Mouse (Mus musculus) adrenal gland, adult 18-20 months (tissue): ENCODE measurements around the gene Smg6. TPM values are rescaled to one million over a fixed set of nuclear protein-coding genes. Genes with fewer than 3 reads are reported as not detected.
A peak's percentile ranks its signal among the peaks of the same experiment; 100 is the strongest.

ENCODE experiments used
- DNase-seq, 2 experiments: peaks; one replicate each; pipeline ENCODE4 v3.0.0; 2021 to 2022; ENCODE audit warnings: low spot score in 2 of 2
- total RNA-seq, 2 experiments: library from RNA; stranded (reverse); gene quantifications; 1 replicate in 1 of 2; 2 replicates in 1 of 2; pipeline ENCODE4 v1.2.3; 2021

Smg6 gene
- total RNA-seq, 2 experiments from 2014 or later, result 17.9 to 21.4 TPM

DNA sequence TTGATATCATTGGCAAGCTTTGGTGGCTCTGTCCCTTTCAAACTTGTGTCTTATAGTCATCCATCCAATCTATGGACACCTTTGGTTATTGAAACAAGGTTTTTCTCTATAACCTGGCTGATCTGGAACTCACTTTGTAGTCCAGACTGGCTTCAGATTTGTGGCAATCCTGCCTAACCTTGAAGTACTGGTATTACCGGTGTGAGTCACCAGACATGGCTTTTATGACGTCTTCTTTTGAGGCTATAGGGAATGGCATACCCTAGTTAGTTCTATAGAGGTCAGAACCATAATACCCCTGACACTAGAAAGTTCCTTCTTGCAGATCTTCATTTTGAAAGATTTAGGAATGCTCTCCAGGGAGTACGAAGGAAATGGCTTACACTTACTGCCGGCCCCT, 120.2 kb downstream of the Smg6 start:
- DNase-seq, result no peak

DNA sequence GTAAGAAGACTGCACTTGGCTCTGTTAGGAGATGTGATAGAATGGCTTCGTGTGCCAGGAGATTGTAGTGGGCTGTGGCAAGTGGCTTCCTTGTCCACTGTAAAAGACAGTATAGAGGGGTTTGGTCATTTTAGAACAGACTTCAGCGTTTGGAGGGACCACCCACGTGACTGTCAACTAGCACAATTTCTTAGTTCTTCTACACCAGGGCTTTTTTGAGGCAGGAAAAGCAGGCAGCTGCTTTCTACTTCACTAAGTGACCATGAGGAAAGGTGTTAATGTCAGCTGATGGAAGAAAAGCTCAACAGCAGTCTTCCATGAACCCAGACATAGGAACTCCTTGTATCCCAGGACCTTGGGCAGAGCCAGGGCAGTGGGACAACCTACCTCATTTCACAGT, 121.0 kb downstream of the Smg6 start:
- DNase-seq, result no peak

DNA sequence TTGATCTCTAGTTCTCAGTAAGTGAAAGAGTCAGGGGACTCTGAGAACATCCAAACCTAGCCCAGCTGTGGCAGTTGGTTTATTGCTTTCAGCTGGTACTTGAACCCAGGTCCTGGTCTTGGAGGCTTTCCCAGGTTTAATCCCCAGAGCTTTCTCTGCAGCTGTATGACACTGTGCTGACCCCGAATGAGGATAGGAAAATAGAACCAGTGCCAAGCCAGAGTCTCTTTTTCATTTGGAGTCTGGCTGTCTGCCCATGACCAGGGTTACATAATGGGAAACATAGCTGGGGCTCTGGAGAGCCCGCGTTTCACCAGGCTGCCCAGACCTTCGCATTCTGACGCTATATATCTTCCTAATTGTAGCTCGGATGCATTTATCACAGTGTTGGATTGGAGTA, 121.4 kb downstream of the Smg6 start:
- DNase-seq, result peak; percentile 76 to 77

- no peak for DNase-seq
Observed at GRCm38 (mm10) chr11:75047736-75048407, 122.2 kb downstream of the Smg6 start.

DNA sequence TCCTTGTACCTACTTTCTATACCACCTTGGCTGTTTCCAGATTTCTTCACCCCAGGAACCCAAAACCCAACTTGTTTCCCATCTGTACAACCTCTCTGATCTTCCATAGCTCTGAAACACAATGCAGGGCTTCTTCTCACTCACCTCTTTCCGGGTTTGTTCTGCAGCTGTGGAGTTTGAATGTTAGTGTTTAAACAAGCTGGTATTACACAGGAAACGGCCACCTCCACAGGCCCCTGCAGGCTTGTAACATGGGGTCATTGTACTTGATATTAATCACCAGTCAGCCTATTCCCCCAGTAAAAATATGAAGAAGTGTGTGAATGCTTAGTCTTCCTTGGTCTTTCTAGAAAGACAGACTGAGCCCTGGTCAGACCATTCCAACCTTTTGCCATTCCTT, 123.5 kb downstream of the Smg6 start:
- no peak for DNase-seq

DNA sequence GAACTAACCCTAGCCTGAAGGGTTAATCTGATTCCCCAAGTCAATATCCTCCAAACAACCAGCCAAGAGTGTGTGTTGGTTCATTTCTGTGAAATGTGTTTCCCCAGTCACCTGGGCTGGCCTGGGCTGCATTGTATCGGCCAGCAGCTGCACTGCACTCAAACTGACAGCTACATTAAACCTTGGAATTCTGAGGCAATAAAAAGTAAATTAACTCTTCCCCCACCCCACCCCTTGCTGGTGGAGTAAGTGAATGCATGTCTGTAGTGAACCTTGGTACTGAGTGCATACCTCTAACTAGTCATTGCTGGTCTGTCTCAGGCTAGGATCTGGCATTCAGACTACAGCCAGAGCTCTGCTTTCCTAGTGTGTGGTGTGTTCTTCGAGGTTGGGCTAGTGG, 124.2 kb downstream of the Smg6 start:
- DNase-seq, result no peak

DNA sequence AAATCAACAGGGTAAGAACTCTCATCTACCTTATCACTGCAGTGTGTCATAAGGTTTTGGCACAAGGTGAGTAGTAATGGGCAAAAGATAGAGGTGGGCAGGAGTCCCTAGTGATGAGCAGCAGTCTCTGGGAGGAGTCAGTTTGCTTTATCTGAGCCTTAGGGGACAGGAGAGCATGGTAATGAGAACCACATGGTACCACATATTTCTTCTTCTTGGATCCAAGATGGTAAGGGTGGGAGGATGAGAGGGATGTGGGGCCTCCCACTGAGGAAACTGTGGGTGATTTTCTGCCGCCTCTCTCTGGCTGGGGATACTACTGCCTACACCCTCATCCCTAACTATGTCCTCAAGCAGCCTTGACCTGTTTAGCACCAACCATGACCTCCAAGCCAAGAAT, 125.6 kb downstream of the Smg6 start:
- no peak for DNase-seq

GRCm38 (mm10) chr11:75051712-75052550, 126.3 kb downstream of the Smg6 start:
- peak in 1 of 2 experiments; percentile 29 for DNase-seq

DNA sequence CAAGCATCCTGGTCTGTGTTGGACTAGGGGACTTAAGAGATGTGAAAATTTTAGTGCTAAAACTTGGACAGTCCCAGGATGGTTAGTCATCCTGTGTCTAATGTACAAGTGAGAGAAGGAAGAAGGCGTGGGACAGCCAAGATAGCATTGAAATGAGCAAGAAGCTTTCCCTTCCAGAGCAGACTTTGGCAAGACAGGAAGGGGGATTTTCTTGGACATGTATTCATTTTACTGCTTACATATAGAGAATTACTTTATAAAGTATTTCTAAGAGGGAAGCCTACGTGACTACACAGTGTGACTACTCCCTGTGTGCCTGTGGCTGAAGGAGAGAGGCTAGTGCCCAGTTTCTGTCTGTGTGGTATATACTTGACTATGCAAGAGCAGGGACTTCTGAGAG, 127.4 kb downstream of the Smg6 start:
- DNase-seq, result no peak

GRCm38 (mm10) chr11:75053722-75054121, 128.1 kb downstream of the Smg6 start:
- DNase-seq, result no peak

DNA sequence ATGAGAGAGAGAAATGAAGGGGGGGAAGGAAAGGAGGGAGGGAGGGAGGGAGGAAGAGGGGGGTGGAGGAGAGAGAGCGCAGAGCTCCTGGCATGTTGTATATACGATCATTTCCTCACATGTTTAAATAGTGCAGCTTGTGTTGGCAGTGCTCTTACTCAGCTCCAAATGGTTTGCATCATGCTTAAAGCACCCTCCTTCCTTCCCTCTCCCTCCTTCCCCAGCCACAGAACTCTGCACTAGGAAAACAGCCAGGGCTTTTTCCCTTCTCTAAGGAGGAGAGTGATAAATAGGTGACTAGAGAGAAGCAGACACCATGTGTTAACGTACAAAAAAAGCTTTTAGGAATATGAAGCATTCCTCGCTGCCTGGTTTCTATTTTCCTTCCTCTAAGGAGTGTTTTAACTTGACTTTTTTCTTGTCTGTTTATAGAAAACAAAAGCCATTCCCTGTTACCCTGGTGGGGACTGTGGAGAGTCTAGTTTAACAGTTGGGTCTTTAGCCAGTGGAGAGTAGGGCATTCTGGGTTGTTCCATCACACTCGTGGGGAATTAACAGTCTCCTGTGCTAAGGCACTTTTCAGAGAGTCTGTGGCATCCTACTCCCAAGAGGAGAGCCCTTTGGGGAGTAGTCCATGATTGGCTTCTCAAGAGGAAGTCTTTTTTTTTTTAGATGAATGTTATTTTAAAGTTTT, 128.7 kb downstream of the Smg6 start:
- DNase-seq, result no peak

DNA sequence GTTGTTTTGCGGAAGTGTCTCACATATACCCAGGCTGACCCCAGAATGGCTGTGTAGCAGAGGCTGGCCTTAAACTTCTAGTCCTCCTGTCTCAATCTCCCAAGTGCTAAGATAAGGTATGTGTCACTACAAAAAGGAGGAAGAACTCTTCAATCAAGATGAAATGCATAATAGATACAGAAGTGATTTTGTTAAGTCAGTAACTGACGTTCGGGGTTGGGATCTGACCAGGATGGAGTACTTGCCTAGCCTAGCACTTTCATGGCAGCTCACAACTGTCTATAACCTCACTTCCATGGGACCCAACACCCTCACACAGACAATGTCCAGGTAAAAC, 129.2 kb downstream of the Smg6 start:
- no peak for DNase-seq

DNA sequence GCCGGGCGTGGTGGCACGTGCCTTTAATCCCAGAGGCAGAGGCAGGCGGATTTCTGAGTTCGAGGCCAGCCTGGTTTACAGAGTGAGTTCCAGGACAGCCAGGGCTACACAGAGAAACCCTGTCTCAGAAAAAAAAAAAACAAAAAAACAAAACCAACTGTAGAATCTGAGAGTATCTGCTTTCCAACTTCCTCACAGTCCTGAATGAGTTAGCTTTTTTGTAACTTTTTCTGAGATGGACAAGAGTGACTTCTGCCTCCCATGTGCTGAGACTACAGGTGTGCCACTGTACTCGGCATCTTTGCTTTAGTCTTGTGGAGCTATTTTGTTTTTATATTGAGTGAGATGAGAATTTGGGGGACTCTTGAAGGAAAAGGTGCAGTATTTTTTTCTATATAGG, 137.0 kb downstream of the Smg6 start:
- no peak for DNase-seq

GRCm38 (mm10) chr11:75064266-75064665, 138.6 kb downstream of the Smg6 start:
- DNase-seq, result no peak

DNA sequence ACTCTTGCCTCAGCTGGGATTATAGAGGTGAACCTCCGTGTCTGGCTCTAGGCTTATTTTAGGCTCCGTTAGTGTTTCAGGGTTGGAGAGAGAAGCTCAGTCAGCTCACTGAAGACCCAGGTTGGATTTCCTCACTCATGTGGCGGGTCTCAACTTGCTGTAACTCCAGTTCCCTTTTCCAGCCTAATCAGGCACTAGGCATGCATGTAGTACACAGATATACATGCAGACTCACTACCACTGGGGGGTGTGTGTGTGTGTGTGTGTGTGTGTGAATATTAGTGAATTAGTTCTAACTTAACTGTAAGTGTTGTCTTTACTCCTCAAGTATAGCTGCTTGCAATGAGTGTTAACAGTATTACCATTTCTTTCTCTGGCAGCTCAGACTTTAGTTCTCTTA, 145.7 kb downstream of the Smg6 start:
- DNase-seq, result no peak

DNA sequence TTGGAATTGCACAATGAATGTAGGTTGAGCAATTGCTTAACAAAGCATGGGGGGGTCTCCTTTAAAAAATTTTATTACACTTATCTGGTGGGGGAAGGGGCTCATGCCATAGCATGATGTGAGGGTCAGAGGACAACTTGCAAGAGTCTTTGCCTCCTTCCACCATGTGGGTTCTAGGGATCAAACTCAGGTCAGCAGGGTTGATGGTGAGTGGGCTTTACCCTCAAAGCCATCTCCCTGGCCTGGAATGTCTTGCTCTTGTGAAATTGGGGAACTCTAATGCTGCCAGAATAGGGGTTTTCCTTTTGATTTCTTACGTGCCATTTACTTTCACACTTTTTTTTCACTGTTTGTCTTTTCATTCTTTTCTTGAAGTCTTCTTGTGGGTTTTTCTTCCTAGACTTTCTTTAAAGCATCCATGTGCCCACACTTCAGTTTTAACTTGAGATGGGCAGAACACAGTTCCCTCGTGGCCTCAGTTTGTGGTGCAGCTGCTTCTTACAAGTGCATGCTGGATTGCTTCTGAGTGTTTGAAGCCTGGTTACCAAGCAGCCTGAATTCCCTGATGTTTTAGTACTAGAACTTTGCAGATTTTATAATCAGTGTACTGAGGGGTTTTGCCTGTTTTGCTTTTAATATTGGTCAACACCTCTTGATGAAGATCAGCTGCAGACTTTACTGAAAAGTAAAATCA, 147.5 kb downstream of the Smg6 start:
- no peak for DNase-seq

DNA sequence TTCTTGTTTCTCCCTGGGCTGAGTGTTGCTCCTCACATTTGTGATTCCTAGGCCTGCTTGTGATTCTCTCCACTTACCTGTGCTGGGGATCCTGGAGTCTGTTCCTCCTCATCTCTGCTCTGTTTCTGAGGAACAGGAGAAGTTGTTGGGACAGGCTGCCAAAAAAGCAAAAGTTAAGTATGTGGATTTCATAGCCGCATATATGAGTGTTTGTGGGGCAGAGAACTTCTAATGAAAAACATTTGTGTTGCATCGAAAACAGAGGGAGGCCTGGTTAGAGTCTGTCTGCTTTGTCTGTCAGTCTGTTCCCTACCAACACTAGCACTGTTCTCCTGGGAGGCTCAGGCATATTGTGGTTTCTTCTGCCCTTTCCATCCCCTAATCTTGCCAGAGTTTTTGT, 148.1 kb downstream of the Smg6 start:
- DNase-seq, result no peak

- DNase-seq, result no peak
Observed at GRCm38 (mm10) chr11:75074543-75074942, 148.9 kb downstream of the Smg6 start.

- DNase-seq, result no peak
Observed at GRCm38 (mm10) chr11:75078616-75079015, 153.0 kb downstream of the Smg6 start.

- DNase-seq, result no peak
Observed at GRCm38 (mm10) chr11:75083031-75083430, 157.4 kb downstream of the Smg6 start.

- DNase-seq, result peak; percentile 15 to 36
Observed at GRCm38 (mm10) chr11:75092159-75092558, 166.5 kb downstream of the Smg6 start.

DNA sequence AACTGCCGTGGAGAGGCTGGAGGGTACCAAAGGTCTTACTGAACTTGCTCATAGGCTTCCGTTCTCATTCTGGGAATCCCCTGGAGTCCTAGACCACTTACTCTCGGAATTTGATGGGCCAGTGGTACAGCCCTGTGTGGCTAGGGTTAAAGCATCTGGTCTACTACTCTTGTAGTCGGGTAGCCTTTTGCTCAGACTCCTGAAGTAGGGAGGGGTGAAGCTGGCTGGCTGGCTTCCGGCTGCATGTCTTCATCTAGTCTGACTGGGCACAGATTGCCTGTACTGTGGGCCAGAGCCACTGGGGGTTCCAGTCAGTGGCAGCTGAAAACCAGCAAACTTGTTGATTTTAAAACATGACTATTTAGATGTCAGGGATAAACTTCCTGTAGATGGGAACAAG, 167.0 kb downstream of the Smg6 start:
- no peak for DNase-seq
